Mouse (Mus musculus): ENCODE data around the gene Gtdc1. TPM values are rescaled to one million over a fixed set of nuclear protein-coding genes. Genes with fewer than 3 reads are reported as not detected.

Gtdc1 gene
- polyA plus RNA-seq, 1 experiment from 2014 or later, result 14.0 TPM

GRCm38 (mm10) chr2:44526110-44527032 is 401.1 kb downstream of the Gtdc1 start:
- Histone ChIP-seq H3K9me3 (ENCODE audit: low read length) (no peaks in the 10 kb centered on the region), H3K27me3 (ENCODE audit: insufficient read depth, low read length) (no peaks in the 10 kb centered on the region), H3K9ac (replicated peaks; ENCODE audit: low read length) (peak overlapping the region; percentile 2; the same call in 1 of the 2 replicates), H3K4me3 (ENCODE audit: low read length) (no peak overlapping the region), H3K4me1 (ENCODE audit: insufficient read depth, low read length) (peaks cover 17% of the 10 kb centered on the region; the same call in 1 of the 2 replicates), H3K27ac (ENCODE audit: low read length) (peak overlapping the region; percentile 82), H3K36me3 (ENCODE audit: insufficient read depth, low read length) (no peaks in the 10 kb centered on the region), H3K4me2 (replicated peaks; ENCODE audit: low read depth, low read length) (no peak overlapping the region)
- peak; percentile 78 for ATAC-seq (ENCODE audit: low FRiP score, low TSS enrichment)
- 27% methylated on average over 6 of the region's 6 CpGs for WGBS

DNA sequence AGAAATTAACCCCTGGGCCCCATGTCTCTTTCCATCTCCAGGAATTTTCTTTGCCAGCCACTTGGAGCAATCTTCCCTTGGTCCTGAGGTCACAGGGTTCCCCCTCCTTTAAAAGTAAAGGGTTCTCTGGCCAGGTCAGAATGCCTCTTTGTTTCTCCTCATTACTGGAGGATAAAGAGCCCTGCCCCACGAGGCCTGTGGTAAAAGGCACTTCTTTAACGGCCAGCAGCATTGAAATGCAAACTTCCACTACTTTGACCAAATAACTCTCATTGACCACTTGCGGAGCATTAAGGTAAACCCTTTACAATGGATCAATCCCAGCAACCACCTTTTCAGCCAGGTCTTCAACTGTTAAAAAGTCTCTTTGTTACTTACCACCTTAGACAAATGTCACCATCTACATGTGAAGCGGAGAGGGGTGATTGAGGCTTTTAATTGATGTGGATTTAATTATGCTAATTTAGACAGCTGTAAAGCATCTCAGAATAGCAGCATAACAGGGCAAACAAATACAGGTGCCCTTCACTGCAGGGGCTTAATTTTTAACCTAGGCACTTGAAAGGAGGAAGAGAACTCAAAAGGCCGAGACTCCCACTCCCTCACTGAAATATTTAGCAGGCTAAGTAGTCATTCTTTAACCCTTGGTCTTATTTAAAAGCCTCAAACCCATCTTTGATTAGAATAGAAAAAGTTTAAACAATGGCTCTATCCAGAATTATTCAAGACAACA is 402.1 kb downstream of the Gtdc1 start:
- Histone ChIP-seq H3K27me3 (ENCODE audit: insufficient read depth, low read length) (no peaks in the 10 kb centered on the region), H3K9ac (replicated peaks; ENCODE audit: low read length) (no peak overlapping the region), H3K27ac (ENCODE audit: low read length) (peak overlapping the region; percentile 46; the same call in 1 of the 2 replicates), H3K4me2 (replicated peaks; ENCODE audit: low read depth, low read length) (no peak overlapping the region), H3K4me3 (ENCODE audit: low read length) (no peak overlapping the region), H3K9me3 (ENCODE audit: low read length) (no peaks in the 10 kb centered on the region), H3K4me1 (ENCODE audit: insufficient read depth, low read length) (peaks cover 17% of the 10 kb centered on the region; the same call in 1 of the 2 replicates), H3K36me3 (ENCODE audit: insufficient read depth, low read length) (no peaks in the 10 kb centered on the region)
- 41% methylated on average over 5 of the region's 5 CpGs for WGBS
- ATAC-seq (ENCODE audit: low FRiP score, low TSS enrichment), result peak; percentile 72

DNA sequence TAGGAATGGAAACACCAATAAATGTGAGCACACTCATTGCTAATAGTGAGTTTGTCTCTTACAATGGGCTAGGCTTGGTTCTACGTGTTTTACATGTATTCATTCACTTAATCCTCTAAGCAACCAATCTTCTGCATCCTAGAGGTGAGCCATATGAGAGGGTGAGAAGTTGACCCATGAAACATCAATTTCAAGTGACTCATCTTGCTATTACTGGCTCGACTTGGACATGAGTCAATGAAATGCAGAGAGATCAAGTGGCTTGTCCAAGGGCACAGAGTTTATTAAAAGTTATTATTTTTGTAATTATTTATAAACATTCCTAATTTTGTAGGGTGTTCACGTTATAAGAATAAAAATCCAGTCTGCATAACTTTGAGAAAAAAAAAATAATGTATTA is 408.2 kb downstream of the Gtdc1 start:
- ATAC-seq (ENCODE audit: low FRiP score, low TSS enrichment), result no peak
- no peak overlapping the region for H3K4me3 ChIP-seq (ENCODE audit: low read length)
- H3K9ac ChIP-seq (replicated peaks; ENCODE audit: low read length), result no peak overlapping the region
- H3K36me3 ChIP-seq (ENCODE audit: insufficient read depth, low read length), result no peaks in the 10 kb centered on the region
- H3K4me2 ChIP-seq (replicated peaks; ENCODE audit: low read depth, low read length), result no peak overlapping the region
- no peaks in the 10 kb centered on the region for H3K9me3 ChIP-seq (ENCODE audit: low read length)
- 71% methylated on average over 3 of the region's 3 CpGs for WGBS
- H3K27me3 ChIP-seq (ENCODE audit: insufficient read depth, low read length), result no peaks in the 10 kb centered on the region
- H3K27ac ChIP-seq (ENCODE audit: low read length), result no peak overlapping the region
- H3K4me1 ChIP-seq (ENCODE audit: insufficient read depth, low read length), result no peaks in the 10 kb centered on the region

GRCm38 (mm10) chr2:44518085-44518484 is 409.4 kb downstream of the Gtdc1 start:
- Histone ChIP-seq H3K27ac (ENCODE audit: low read length) (no peak overlapping the region), H3K4me2 (replicated peaks; ENCODE audit: low read depth, low read length) (no peak overlapping the region), H3K4me3 (ENCODE audit: low read length) (no peak overlapping the region), H3K36me3 (ENCODE audit: insufficient read depth, low read length) (no peaks in the 10 kb centered on the region), H3K4me1 (ENCODE audit: insufficient read depth, low read length) (no peaks in the 10 kb centered on the region), H3K27me3 (ENCODE audit: insufficient read depth, low read length) (no peaks in the 10 kb centered on the region), H3K9me3 (ENCODE audit: low read length) (no peaks in the 10 kb centered on the region), H3K9ac (replicated peaks; ENCODE audit: low read length) (no peak overlapping the region)
- no peak for ATAC-seq (ENCODE audit: low FRiP score, low TSS enrichment)
- WGBS, result 77% methylated on average over 4 of the region's 4 CpGs

Other genes starting within 250 kb of the Gtdc1 start
- gene Zeb2, start 189.7 kb upstream of the Gtdc1 start, polyA plus RNA-seq (2015; fragmentation: Nextera tagmentation; extraction: Ambion mirVana), result 49.3 and 57.6 TPM in 2 replicates

Measured in kidney, embryonic 16.5 days (tissue).